Mouse (Mus musculus): ENCODE measurements around the gene Rrp36. TPM values are rescaled to one million over a fixed set of nuclear protein-coding genes. Genes with fewer than 3 reads are reported as not detected.

Gene Rrp36
- polyA plus RNA-seq, 1 experiment from 2014 or later = 34.5 TPM

GRCm38 (mm10) chr17:46680760-46681373 is 6.7 kb upstream of the Rrp36 start, which contains the start of gene Klhdc3:
Klhdc3 (minus strand) TSS chr17:46680914.
- Histone ChIP-seq H3K4me3 (ENCODE audit: low read depth, low read length) (peak within 1 kb of the TSS; percentile 82), H3K9ac (ENCODE audit: low read depth, low read length) (peak within 1 kb of the TSS; percentile 78), H3K4me1 (ENCODE audit: control insufficient read depth, insufficient read depth, low read length) (peaks cover 17% of the 10 kb centered on the region), H3K9me3 (ENCODE audit: control insufficient read depth, low read length) (no peaks in the 10 kb centered on the region), H3K4me2 (ENCODE audit: low read depth, low read length) (peak within 1 kb of the TSS; percentile 88), H3K36me3 (ENCODE audit: control insufficient read depth, insufficient read depth, low read length) (peaks cover 59% of the 10 kb centered on the region), H3K27ac (replicated peaks; ENCODE audit: low read depth, low read length) (peak within 1 kb of the TSS; percentile 87), H3K27me3 (replicated peaks; ENCODE audit: control insufficient read depth, insufficient read depth, low read length) (no peaks in the 10 kb centered on the region)
- ATAC-seq (ENCODE audit: low read depth) = peak; percentile 98
- peak; percentile 99 for DNase-seq (ENCODE audit: low spot score)
- under 1% methylated on average over 44 of the region's 49 CpGs for WGBS

GRCm38 (mm10) chr17:46679843-46680759 is 5.9 kb upstream of the Rrp36 start:
- WGBS = under 1% methylated on average over 34 of the region's 34 CpGs
- Histone ChIP-seq H3K4me1 (ENCODE audit: control insufficient read depth, insufficient read depth, low read length) (peaks cover 17% of the 10 kb centered on the region), H3K4me2 (ENCODE audit: low read depth, low read length) (peak overlapping the region; percentile 88), H3K36me3 (ENCODE audit: control insufficient read depth, insufficient read depth, low read length) (peaks cover 59% of the 10 kb centered on the region), H3K4me3 (ENCODE audit: low read depth, low read length) (peak overlapping the region; percentile 82), H3K9ac (ENCODE audit: low read depth, low read length) (peak overlapping the region; percentile 78), H3K27ac (replicated peaks; ENCODE audit: low read depth, low read length) (peak overlapping the region; percentile 87), H3K27me3 (replicated peaks; ENCODE audit: control insufficient read depth, insufficient read depth, low read length) (no peaks in the 10 kb centered on the region), H3K9me3 (ENCODE audit: control insufficient read depth, low read length) (no peaks in the 10 kb centered on the region)
- DNase-seq (ENCODE audit: low spot score) = peak; percentile 66
- ATAC-seq (ENCODE audit: low read depth) = peak; percentile 24

DNA sequence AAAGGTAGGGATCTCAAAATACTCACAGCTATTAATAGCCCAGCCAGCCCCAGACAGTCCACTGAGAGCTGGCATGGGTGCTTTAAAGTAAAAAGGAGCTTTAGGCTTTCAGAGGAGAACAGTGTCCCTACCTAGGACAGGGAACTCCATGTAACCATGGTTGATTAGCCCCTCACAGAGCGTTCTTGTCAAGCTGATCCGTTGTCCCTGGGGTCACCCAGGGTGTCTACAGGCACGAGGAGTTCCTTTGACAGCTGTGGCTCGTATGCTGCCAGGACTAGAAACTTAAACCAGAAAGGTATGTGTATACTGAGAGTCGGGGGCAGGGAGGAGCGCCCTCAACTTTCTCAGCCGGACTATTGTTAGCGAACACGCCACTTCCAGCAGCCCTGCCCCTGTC is 4.8 kb upstream of the Rrp36 start:
- no peaks in the 10 kb centered on the region for H3K27me3 ChIP-seq (replicated peaks; ENCODE audit: control insufficient read depth, insufficient read depth, low read length)
- DNase-seq (ENCODE audit: low spot score) (peak; percentile 51), ATAC-seq (ENCODE audit: low read depth) (no peak)
- peaks cover 53% of the 10 kb centered on the region for H3K36me3 ChIP-seq (ENCODE audit: control insufficient read depth, insufficient read depth, low read length)
- 0 out of 2 replicates have a peak overlapping the region, but pooled peaks have one; percentile 16 for H3K27ac ChIP-seq (replicated peaks; ENCODE audit: low read depth, low read length)
- 31% methylated on average over 9 of the region's 9 CpGs for WGBS
- H3K9me3 ChIP-seq (ENCODE audit: control insufficient read depth, low read length) = no peaks in the 10 kb centered on the region
- H3K4me2 ChIP-seq (ENCODE audit: low read depth, low read length) = peak overlapping the region; percentile 88
- H3K9ac ChIP-seq (ENCODE audit: low read depth, low read length) = peak overlapping the region; percentile 78
- H3K4me1 ChIP-seq (ENCODE audit: control insufficient read depth, insufficient read depth, low read length) = peaks cover 23% of the 10 kb centered on the region
- peak overlapping the region; percentile 82 for H3K4me3 ChIP-seq (ENCODE audit: low read depth, low read length)

DNA sequence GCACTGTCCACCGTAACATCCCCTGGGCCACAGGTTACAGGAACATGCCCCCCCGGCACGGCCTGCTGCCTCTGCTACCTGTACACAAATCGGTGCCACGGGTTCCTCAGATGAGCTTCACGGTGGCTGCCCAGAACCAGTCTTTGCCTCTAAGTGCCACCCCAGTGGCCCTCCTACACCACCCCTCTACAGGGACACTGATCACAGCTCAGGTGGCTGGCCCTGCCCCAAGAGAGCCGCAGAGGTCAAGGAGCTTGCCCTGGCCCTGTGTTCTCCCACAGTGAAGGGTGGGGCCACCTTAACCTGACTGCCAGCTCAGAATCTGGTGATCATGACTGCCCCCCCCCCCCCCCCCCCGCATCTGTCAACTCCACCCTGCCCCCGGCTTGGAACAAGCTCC is 4.3 kb upstream of the Rrp36 start, which contains the start of gene Mea1:
Gene Mea1 (plus strand): TSS at position 378 of the 400 bp plus-strand sequence.
- no peaks in the 10 kb centered on the region for H3K27me3 ChIP-seq (replicated peaks; ENCODE audit: control insufficient read depth, insufficient read depth, low read length)
- no peaks in the 10 kb centered on the region for H3K9me3 ChIP-seq (ENCODE audit: control insufficient read depth, low read length)
- ATAC-seq (ENCODE audit: low read depth) (no peak), DNase-seq (ENCODE audit: low spot score) (no peak)
- peaks cover 24% of the 10 kb centered on the region for H3K4me1 ChIP-seq (ENCODE audit: control insufficient read depth, insufficient read depth, low read length)
- peak within 1 kb of the TSS; percentile 88 for H3K4me2 ChIP-seq (ENCODE audit: low read depth, low read length)
- H3K9ac ChIP-seq (ENCODE audit: low read depth, low read length) = peak within 1 kb of the TSS; percentile 78
- peak within 1 kb of the TSS; percentile 87 for H3K27ac ChIP-seq (replicated peaks; ENCODE audit: low read depth, low read length)
- peaks cover 49% of the 10 kb centered on the region for H3K36me3 ChIP-seq (ENCODE audit: control insufficient read depth, insufficient read depth, low read length)
- WGBS = 92% methylated on average over 7 of the region's 9 CpGs
- H3K4me3 ChIP-seq (ENCODE audit: low read depth, low read length) = peak within 1 kb of the TSS; percentile 82

GRCm38 (mm10) chr17:46674530-46675283 is 555 bp upstream of the Rrp36 start:
- Histone ChIP-seq H3K4me1 (ENCODE audit: control insufficient read depth, insufficient read depth, low read length) (peaks cover 21% of the 10 kb centered on the region), H3K27ac (replicated peaks; ENCODE audit: low read depth, low read length) (peak overlapping the region; percentile 90), H3K4me3 (ENCODE audit: low read depth, low read length) (peak overlapping the region; percentile 75), H3K4me2 (ENCODE audit: low read depth, low read length) (peak overlapping the region; percentile 85), H3K36me3 (ENCODE audit: control insufficient read depth, insufficient read depth, low read length) (peaks cover 56% of the 10 kb centered on the region), H3K9ac (ENCODE audit: low read depth, low read length) (peak overlapping the region; percentile 78), H3K27me3 (replicated peaks; ENCODE audit: control insufficient read depth, insufficient read depth, low read length) (no peaks in the 10 kb centered on the region), H3K9me3 (ENCODE audit: control insufficient read depth, low read length) (no peaks in the 10 kb centered on the region)
- ATAC-seq (ENCODE audit: low read depth) = peak; percentile 31; the same call in 1 of the 2 replicates
- 19% methylated on average over 13 of the region's 15 CpGs for WGBS
- no peak for DNase-seq (ENCODE audit: low spot score)

GRCm38 (mm10) chr17:46669911-46670310 is 4.2 kb downstream of the Rrp36 start:
- H3K9ac ChIP-seq (ENCODE audit: low read depth, low read length) = no peak overlapping the region
- peaks cover 59% of the 10 kb centered on the region for H3K36me3 ChIP-seq (ENCODE audit: control insufficient read depth, insufficient read depth, low read length)
- H3K4me2 ChIP-seq (ENCODE audit: low read depth, low read length) = no peak overlapping the region
- no peak overlapping the region for H3K4me3 ChIP-seq (ENCODE audit: low read depth, low read length)
- peaks cover 12% of the 10 kb centered on the region; the same call in 1 of the 2 replicates for H3K4me1 ChIP-seq (ENCODE audit: control insufficient read depth, insufficient read depth, low read length)
- no peaks in the 10 kb centered on the region for H3K27me3 ChIP-seq (replicated peaks; ENCODE audit: control insufficient read depth, insufficient read depth, low read length)
- H3K9me3 ChIP-seq (ENCODE audit: control insufficient read depth, low read length) = no peaks in the 10 kb centered on the region
- DNase-seq (ENCODE audit: low spot score) = no peak
- 93% methylated on average over 10 of the region's 10 CpGs for WGBS
- H3K27ac ChIP-seq (replicated peaks; ENCODE audit: low read depth, low read length) = no peak overlapping the region
- ATAC-seq (ENCODE audit: low read depth) = no peak

GRCm38 (mm10) chr17:46667712-46668111 is 6.4 kb downstream of the Rrp36 start:
- Histone ChIP-seq H3K4me1 (ENCODE audit: control insufficient read depth, insufficient read depth, low read length) (no peaks in the 10 kb centered on the region), H3K4me3 (ENCODE audit: low read depth, low read length) (no peak overlapping the region), H3K27me3 (replicated peaks; ENCODE audit: control insufficient read depth, insufficient read depth, low read length) (no peaks in the 10 kb centered on the region), H3K36me3 (ENCODE audit: control insufficient read depth, insufficient read depth, low read length) (peaks cover 76% of the 10 kb centered on the region), H3K9ac (ENCODE audit: low read depth, low read length) (no peak overlapping the region), H3K9me3 (ENCODE audit: control insufficient read depth, low read length) (no peaks in the 10 kb centered on the region), H3K4me2 (ENCODE audit: low read depth, low read length) (no peak overlapping the region), H3K27ac (replicated peaks; ENCODE audit: low read depth, low read length) (no peak overlapping the region)
- WGBS = 89% methylated on average over 16 of the region's 16 CpGs
- DNase-seq (ENCODE audit: low spot score) (no peak), ATAC-seq (ENCODE audit: low read depth) (0 out of 2 replicates have a peak, but pooled peaks have one; percentile 3)

DNA sequence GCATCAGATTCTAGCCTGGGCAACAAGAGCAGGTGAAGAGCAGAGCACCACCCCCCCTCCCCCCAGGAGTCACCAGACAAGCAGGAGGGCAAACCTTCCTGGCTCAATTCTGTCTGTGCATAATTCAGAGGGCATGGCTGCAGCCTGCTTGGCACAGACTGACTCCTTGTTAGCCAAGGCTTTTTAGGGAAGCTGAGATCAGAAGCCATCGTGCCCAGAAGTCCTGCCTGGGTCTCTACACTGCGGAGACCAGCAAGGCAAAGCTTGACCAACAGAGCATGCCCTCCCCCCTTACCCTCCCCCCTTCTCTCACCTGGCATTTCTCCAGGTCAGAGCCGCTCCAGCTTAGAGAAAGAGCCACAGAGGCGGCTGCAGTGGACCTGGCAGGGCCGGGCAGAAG is 11.4 kb downstream of the Rrp36 start:
- ATAC-seq (ENCODE audit: low read depth) = no peak
- H3K4me3 ChIP-seq (ENCODE audit: low read depth, low read length) = no peak overlapping the region
- H3K9me3 ChIP-seq (ENCODE audit: control insufficient read depth, low read length) = no peaks in the 10 kb centered on the region
- H3K36me3 ChIP-seq (ENCODE audit: control insufficient read depth, insufficient read depth, low read length) = peaks cover 92% of the 10 kb centered on the region
- H3K9ac ChIP-seq (ENCODE audit: low read depth, low read length) = no peak overlapping the region
- H3K27me3 ChIP-seq (replicated peaks; ENCODE audit: control insufficient read depth, insufficient read depth, low read length) = no peaks in the 10 kb centered on the region
- no peaks in the 10 kb centered on the region for H3K4me1 ChIP-seq (ENCODE audit: control insufficient read depth, insufficient read depth, low read length)
- H3K27ac ChIP-seq (replicated peaks; ENCODE audit: low read depth, low read length) = no peak overlapping the region
- WGBS = 92% methylated on average over 5 of the region's 5 CpGs
- H3K4me2 ChIP-seq (ENCODE audit: low read depth, low read length) = no peak overlapping the region
- no peak for DNase-seq (ENCODE audit: low spot score)
